Mouse (Mus musculus) liver, embryonic 14.5 days (tissue): ENCODE data around the gene Ccdc92b. TPM values are rescaled to one million over a fixed set of nuclear protein-coding genes. Genes with fewer than 3 reads are reported as not detected.

ENCODE experiments used
- ATAC-seq: fragments of 200-750 bp; cut with Nextera tagmentation; 2 replicates; pipeline ENCODE4 v1.8.0; 2017; ENCODE audit warnings: moderate number of reproducible peaks, mild to moderate bottlenecking, moderate library complexity; ENCODE audit not compliant: insufficient read depth
- DNase-seq, 3 experiments: peaks; one replicate each; pipeline ENCODE4 v3.0.0-alpha.2; 2012 to 2013; ENCODE audit warnings: low read depth in 3 of 3, low spot score in 3 of 3
- H3K27ac ChIP-seq: fragments of 300-500 bp; sonication (generic); 2 replicates; pipeline ENCODE4 v1.5.1; 2014; ENCODE audit warnings: moderate library complexity, mild to moderate bottlenecking, control low read depth, inconsistent platforms
- H3K27me3 ChIP-seq: fragments of 300-500 bp; sonication (generic); 2 replicates; pipeline ENCODE4 v1.6.1; 2014; ENCODE audit warnings: mild to moderate bottlenecking, low read length, moderate library complexity; ENCODE audit not compliant: control insufficient read depth, insufficient read depth
- H3K36me3 ChIP-seq: fragments of 300-500 bp; sonication (generic); replicated peaks from 2 replicates; pipeline ENCODE4 v1.6.1; 2014; ENCODE audit warnings: low read depth; ENCODE audit not compliant: control insufficient read depth, insufficient read depth
- H3K4me1 ChIP-seq, 2 experiments: fragments of 200-500 bp in 1 of 2; fragments of 300-500 bp in 1 of 2; sonication (generic) in 1 of 2; replicated peaks; 2 replicates each; pipeline ENCODE4 v1.6.1; 2012 to 2014; ENCODE audit warnings: antibody characterized with exemption in 1 of 2, inconsistent platforms in 1 of 2, low read length in 1 of 2; ENCODE audit not compliant: control insufficient read depth in 2 of 2, insufficient read depth in 2 of 2
- H3K4me2 ChIP-seq: fragments of 300-500 bp; sonication (generic); 2 replicates; pipeline ENCODE4 v1.6.1; 2014; ENCODE audit warnings: low read depth, mild to moderate bottlenecking, control low read depth, moderate library complexity
- H3K4me3 ChIP-seq, 2 experiments: fragments of 200-500 bp in 1 of 2; fragments of 300-500 bp in 1 of 2; sonication (generic) in 1 of 2; 2 replicates each; pipeline ENCODE4 v1.5.1; 2012 to 2014; ENCODE audit warnings: low read depth in 2 of 2, low read length in 2 of 2, mild to moderate bottlenecking in 2 of 2, control low read depth in 1 of 2, inconsistent platforms in 1 of 2, moderate library complexity in 1 of 2; ENCODE audit not compliant: insufficient read depth in 1 of 2
- H3K9ac ChIP-seq: fragments of 300-500 bp; sonication (generic); replicated peaks from 2 replicates; pipeline ENCODE4 v1.6.1; 2014; ENCODE audit warnings: mild to moderate bottlenecking, control low read depth, moderate library complexity
- H3K9me3 ChIP-seq: fragments of 300-500 bp; sonication (generic); 2 replicates; pipeline ENCODE4 v1.6.1; 2016; ENCODE audit warnings: low read length, mixed read lengths; ENCODE audit not compliant: control insufficient read depth
- CTCF ChIP-seq: IDR thresholded peaks from 2 replicates; pipeline ENCODE4 v1.5.1; 2016; ENCODE audit warnings: antibody characterized with exemption, low read depth, control low read depth
- EP300 ChIP-seq: IDR thresholded peaks from 2 replicates; pipeline ENCODE4 v1.6.1; 2016; ENCODE audit warnings: antibody characterized with exemption, low read depth
- WGBS: fragments of 180-500 bp; shearing (Covaris S2); extraction: QIAGEN DNeasy Blood & Tissue Kit; methylation state at CpG from one replicate; pipeline ENCODE4 v1.1.7; 2014; ENCODE audit not compliant: insufficient replicate concordance; 5-methylcytosine and 5-hydroxymethylcytosine counted together
- polyA plus RNA-seq, 2 experiments: library from polyadenylated mRNA; depleted of rRNA in 1 of 2; stranded (reverse) in 1 of 2; unstranded in 1 of 2; fragments of >200 nt; fragmentation: Nextera tagmentation in 1 of 2; extraction: Ambion mirVana in 1 of 2; gene quantifications; 2 replicates each; pipeline versions ENCODE4 v1.2.1 to v1.2.3; 2012 to 2014

Gene Ccdc92b
- polyA plus RNA-seq, 2 experiments, result 10.2 to 12.7 TPM

DNA sequence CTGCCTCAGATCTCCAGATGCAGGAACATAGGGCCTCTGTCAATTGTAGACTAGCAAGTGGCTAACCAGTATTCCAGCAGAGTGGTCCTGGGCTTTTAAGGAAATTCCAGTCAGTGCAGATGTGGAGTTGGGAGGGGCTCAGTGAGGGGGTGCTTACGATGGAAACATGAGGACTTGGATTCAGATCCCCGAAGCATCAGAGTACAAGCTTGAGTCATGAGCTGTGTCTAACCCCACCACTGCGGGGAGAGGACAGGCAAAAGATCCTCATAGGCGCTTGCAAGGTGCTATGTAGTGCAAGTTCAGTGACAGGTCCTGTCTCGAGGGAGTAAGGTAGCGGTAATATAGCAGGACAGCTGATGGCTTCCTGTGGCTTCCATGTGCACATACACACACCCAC, 42.8 kb downstream of the Ccdc92b start:
- no peak for TF ChIP-seq EP300
- no peak for TF ChIP-seq CTCF
- no peaks in the 10 kb centered on the region for H3K27me3 ChIP-seq
- H3K4me2 ChIP-seq, result no peak overlapping the region
- no peaks in the 10 kb centered on the region for H3K9me3 ChIP-seq
- no peak for DNase-seq
- no peak overlapping the region for H3K4me3 ChIP-seq
- H3K4me1 ChIP-seq, result no peaks in the 10 kb centered on the region
- ATAC-seq, result no peak
- no peak overlapping the region for H3K9ac ChIP-seq
- H3K27ac ChIP-seq, result no peak overlapping the region
- H3K36me3 ChIP-seq, result peaks cover 76% of the 10 kb centered on the region
- WGBS, result 74% methylated on average over 6 of the region's 6 CpGs

DNA sequence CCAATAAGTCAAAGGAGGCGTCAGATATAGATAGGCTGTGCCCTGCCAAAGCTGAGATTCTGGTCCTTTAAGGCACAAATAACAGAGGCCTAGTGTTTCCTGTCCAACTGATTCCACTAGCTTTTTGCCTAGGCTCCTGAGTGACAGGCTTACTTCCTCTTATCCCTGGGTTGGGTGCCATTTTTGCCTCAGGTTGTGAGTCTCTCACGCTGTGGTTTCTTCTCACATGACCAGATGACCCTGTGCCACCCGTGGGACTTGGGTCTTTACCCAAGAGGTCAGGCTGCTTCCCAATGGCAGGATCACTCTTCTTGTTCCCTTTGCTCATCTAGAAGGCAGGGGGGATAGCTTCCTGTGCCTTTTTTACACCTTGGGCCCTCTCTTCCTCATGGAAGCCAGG, 44.9 kb downstream of the Ccdc92b start:
- peaks cover 67% of the 10 kb centered on the region for H3K36me3 ChIP-seq
- no peak for ATAC-seq
- no peak overlapping the region for H3K4me3 ChIP-seq
- 52% methylated on average over 3 of the region's 3 CpGs for WGBS
- no peak for TF ChIP-seq CTCF
- no peak for TF ChIP-seq EP300
- no peak overlapping the region for H3K9ac ChIP-seq
- H3K27me3 ChIP-seq, result no peaks in the 10 kb centered on the region
- no peaks in the 10 kb centered on the region for H3K4me1 ChIP-seq
- H3K9me3 ChIP-seq, result no peaks in the 10 kb centered on the region
- DNase-seq, result no peak
- no peak overlapping the region for H3K4me2 ChIP-seq
- H3K27ac ChIP-seq, result no peak overlapping the region

DNA sequence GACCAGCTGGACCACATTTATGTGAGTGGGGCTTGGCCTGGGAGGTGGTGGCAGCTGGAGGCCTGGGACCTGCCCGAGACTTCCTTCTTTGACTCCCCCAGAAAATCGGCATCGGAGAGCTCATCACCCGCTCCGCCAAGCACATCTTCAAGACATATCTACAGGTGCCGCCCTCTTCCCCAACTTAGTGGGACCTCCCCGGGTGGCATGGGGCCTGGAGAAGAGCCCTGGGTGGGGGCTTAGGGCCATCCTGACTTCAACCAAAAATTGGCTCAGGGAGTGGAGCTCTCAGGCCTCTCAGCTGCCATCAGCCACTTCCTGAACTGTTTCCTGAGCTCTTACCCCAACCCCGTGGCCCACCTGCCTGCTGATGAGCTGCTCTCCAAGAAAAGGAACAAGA, 45.5 kb downstream of the Ccdc92b start:
- no peak for ATAC-seq
- WGBS, result 69% methylated on average over 8 of the region's 8 CpGs
- no peak overlapping the region for H3K4me3 ChIP-seq
- H3K9me3 ChIP-seq, result no peaks in the 10 kb centered on the region
- no peak overlapping the region; the same call in 1 of the 2 replicates for H3K9ac ChIP-seq
- H3K27ac ChIP-seq, result no peak overlapping the region
- H3K4me2 ChIP-seq, result no peak overlapping the region
- TF ChIP-seq CTCF (no peak), EP300 (no peak)
- H3K4me1 ChIP-seq, result no peaks in the 10 kb centered on the region
- H3K36me3 ChIP-seq, result peaks cover 64% of the 10 kb centered on the region
- DNase-seq, result no peak
- H3K27me3 ChIP-seq, result no peaks in the 10 kb centered on the region

DNA sequence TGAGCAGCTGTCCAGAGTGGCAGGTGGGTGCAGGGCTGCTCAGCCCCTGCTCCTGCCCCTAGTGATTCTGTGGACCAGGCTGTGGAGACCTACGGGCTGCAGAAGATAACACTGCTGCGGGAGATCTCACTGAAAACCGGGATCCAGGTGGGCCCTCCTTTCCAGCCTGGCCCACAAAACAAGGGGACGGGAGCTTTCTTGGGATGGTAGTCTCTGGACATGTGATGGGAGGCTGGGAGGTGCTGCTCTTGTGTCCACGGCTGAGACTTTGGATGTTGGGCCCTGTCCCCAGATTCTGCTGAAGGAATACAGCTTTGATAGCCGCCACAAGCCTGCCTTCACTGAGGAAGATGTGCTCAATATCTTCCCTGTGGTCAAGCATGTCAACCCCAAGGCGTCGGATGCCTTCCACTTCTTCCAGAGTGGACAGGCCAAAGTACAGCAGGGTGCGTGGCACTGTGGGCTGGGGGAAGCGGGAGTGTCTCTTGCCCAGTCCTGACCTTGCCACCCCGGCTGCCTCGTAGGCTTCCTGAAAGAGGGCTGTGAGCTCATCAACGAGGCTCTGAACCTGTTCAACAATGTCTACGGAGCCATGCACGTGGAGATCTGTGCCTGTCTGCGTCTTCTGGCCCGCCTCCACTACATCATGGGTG, 46.4 kb downstream of the Ccdc92b start:
- Histone ChIP-seq H3K9me3 (no peaks in the 10 kb centered on the region), H3K27ac (no peak overlapping the region), H3K4me2 (no peak overlapping the region), H3K27me3 (no peaks in the 10 kb centered on the region), H3K4me1 (no peaks in the 10 kb centered on the region), H3K4me3 (no peak overlapping the region), H3K9ac (no peak overlapping the region), H3K36me3 (peaks cover 61% of the 10 kb centered on the region)
- TF ChIP-seq EP300 (no peak), CTCF (no peak)
- WGBS, result 84% methylated on average over 17 of the region's 17 CpGs
- ATAC-seq (no peak), DNase-seq (no peak)

DNA sequence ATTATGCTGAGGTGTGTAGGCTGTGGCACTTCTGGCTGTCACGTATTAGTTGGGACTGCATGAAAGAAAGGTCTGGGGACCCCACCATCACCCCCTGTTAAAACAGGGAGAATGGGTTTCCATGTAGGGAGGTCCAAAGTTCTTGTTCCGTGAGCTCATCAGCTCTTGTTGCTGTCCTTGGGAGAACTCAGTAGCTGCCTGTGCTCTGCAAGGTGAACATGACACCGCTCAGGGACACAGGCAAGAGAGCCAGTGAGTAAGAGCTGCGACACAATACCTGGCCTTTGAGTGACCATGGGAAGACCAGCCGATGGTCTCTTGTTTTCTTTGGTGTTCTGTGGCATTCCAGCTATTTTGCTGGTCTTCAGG, 46.9 kb downstream of the Ccdc92b start:
- Histone ChIP-seq H3K4me2 (no peak overlapping the region), H3K36me3 (peaks cover 56% of the 10 kb centered on the region)
- no peak for TF ChIP-seq EP300
- no peak for TF ChIP-seq CTCF

More for the DNA sequence above, 46.9 kb downstream of the Ccdc92b start:
- Histone ChIP-seq H3K4me3 (no peak overlapping the region), H3K27me3 (no peaks in the 10 kb centered on the region), H3K4me1 (no peaks in the 10 kb centered on the region), H3K9me3 (no peaks in the 10 kb centered on the region), H3K9ac (no peak overlapping the region), H3K27ac (no peak overlapping the region)
- ATAC-seq (no peak), DNase-seq (no peak)
- WGBS, result 87% methylated on average over 5 of the region's 5 CpGs
